Mouse (Mus musculus): ENCODE results near the gene Npdc1.
"Not testable (repeated sequence)": the region's sequence is repeated elsewhere in the genome, so short reads cannot be mapped to it uniquely, and the experiment has no call there.

Npdc1 gene

GRCm38 (mm10) chr2:25395721-25396596, 3.2 kb upstream of the Npdc1 start, which contains the start of gene Entpd2:
TSS of gene Entpd2 (plus strand) at chr2:25395874.
- DNase-seq: peak; percentile 41 to 50

GRCm38 (mm10) chr2:25396597-25396983, 2.6 kb upstream of the Npdc1 start:
- no peak for DNase-seq

- DNase-seq: no peak
Measured at GRCm38 (mm10) chr2:25397010-25397409, 2.1 kb upstream of the Npdc1 start.

- DNase-seq: peak in 1 of 2 experiments; percentile 13
Measured at GRCm38 (mm10) chr2:25398065-25398464, 1.1 kb upstream of the Npdc1 start.

GRCm38 (mm10) chr2:25400291-25400690, 1.1 kb downstream of the Npdc1 start:
- DNase-seq: no peak

- DNase-seq: peak; percentile 48 to 62
Measured at GRCm38 (mm10) chr2:25400764-25401163, 1.6 kb downstream of the Npdc1 start.

GRCm38 (mm10) chr2:25402377-25402971, 3.3 kb downstream of the Npdc1 start:
- DNase-seq: peak; percentile 78 to 87

GRCm38 (mm10) chr2:25402972-25403601, 3.9 kb downstream of the Npdc1 start:
- peak; percentile 66 to 72 for DNase-seq

GRCm38 (mm10) chr2:25403994-25404393, 4.8 kb downstream of the Npdc1 start:
- peak in 1 of 2 experiments; percentile 13 for DNase-seq

- peak in 1 of 2 experiments; percentile 17 for DNase-seq
Measured at GRCm38 (mm10) chr2:25408908-25409307, 9.8 kb downstream of the Npdc1 start.

- not testable (repeated sequence) for DNase-seq
Measured at GRCm38 (mm10) chr2:25413436-25413835, 14.3 kb downstream of the Npdc1 start.

GRCm38 (mm10) chr2:25417426-25417825, 18.3 kb downstream of the Npdc1 start:
- no peak for DNase-seq

- peak in 1 of 2 experiments; percentile 55 for DNase-seq
Measured at GRCm38 (mm10) chr2:25421896-25422295, 22.7 kb downstream of the Npdc1 start.

- DNase-seq: peak; percentile 54 to 59
Measured at GRCm38 (mm10) chr2:25422587-25423410, 23.6 kb downstream of the Npdc1 start, which contains the start of gene Fut7. TSS of gene Fut7 (plus strand) at chr2:25423267.

- DNase-seq: no peak
Measured at GRCm38 (mm10) chr2:25423626-25424025, 24.5 kb downstream of the Npdc1 start.

GRCm38 (mm10) chr2:25425481-25425880, 26.3 kb downstream of the Npdc1 start:
- DNase-seq: no peak

- DNase-seq: peak in 1 of 2 experiments; percentile 77
Measured at GRCm38 (mm10) chr2:25426721-25427191, 27.6 kb downstream of the Npdc1 start.

- no peak for DNase-seq
Measured at GRCm38 (mm10) chr2:25427256-25427655, 28.1 kb downstream of the Npdc1 start.

- DNase-seq: peak; percentile 96
Measured at GRCm38 (mm10) chr2:25428442-25429236, 29.5 kb downstream of the Npdc1 start, which contains the start of gene Abca2. TSS of gene Abca2 (plus strand) at chr2:25428703.

GRCm38 (mm10) chr2:25429435-25430180, 30.5 kb downstream of the Npdc1 start:
- DNase-seq: no peak
